Mouse (Mus musculus) liver, embryonic 11.5 days (tissue): Measurements from ENCODE around the gene Rps6kl1. TPM values are rescaled to one million over a fixed set of nuclear protein-coding genes. Genes with fewer than 3 reads are reported as not detected.

Experiments
- polyA plus RNA-seq: library from polyadenylated mRNA; unstranded; fragments of >200 nt; fragmentation: Nextera tagmentation; extraction: Ambion mirVana; gene quantifications from 2 replicates; pipeline ENCODE4 v1.2.1, GENCODE M21; 2014

Rps6kl1 gene
- polyA plus RNA-seq, 1 experiment from 2014 or later, result 1.1 TPM

Other genes starting within 250 kb of the Rps6kl1 start
- 205 and 215 TPM in 2 replicates for gene Fcf1, start 180.4 kb downstream of the Rps6kl1 start, polyA plus RNA-seq
- gene Arel1, start 180.4 kb downstream of the Rps6kl1 start, polyA plus RNA-seq, result 19.6 and 22.9 TPM in 2 replicates
- 25.5 and 30.7 TPM in 2 replicates for gene Ylpm1, start 154.9 kb downstream of the Rps6kl1 start, polyA plus RNA-seq
- gene Prox2, start 40.5 kb downstream of the Rps6kl1 start, polyA plus RNA-seq, result 3.8 and 4.3 TPM in 2 replicates
- 139 and 143 TPM in 2 replicates for gene Dlst, start 40.4 kb downstream of the Rps6kl1 start, polyA plus RNA-seq
- 4.0 and 5.7 TPM in 2 replicates for gene Pgf, start 26.5 kb upstream of the Rps6kl1 start, polyA plus RNA-seq
- 75.6 and 86.5 TPM in 2 replicates for gene Eif2b2, start 68.2 kb upstream of the Rps6kl1 start, polyA plus RNA-seq
- 6.1 and 7.8 TPM in 2 replicates for gene Mlh3, start 119.3 kb upstream of the Rps6kl1 start, polyA plus RNA-seq
- 88.3 and 92.2 TPM in 2 replicates for gene Acyp1, start 137.2 kb upstream of the Rps6kl1 start, polyA plus RNA-seq
- 0.43 and 0.49 TPM in 2 replicates for gene Zc2hc1c, start 137.3 kb upstream of the Rps6kl1 start, polyA plus RNA-seq
- 7.2 and 9.4 TPM in 2 replicates for gene Nek9, start 188.1 kb upstream of the Rps6kl1 start, polyA plus RNA-seq
- gene Tmed10, start 223.6 kb upstream of the Rps6kl1 start, polyA plus RNA-seq, result 271 and 278 TPM in 2 replicates